8 mouse cellular contexts compared by ENCODE assay signal in genomic region chr8:85456536-85456935, GRCm38 (mm10). TPM values are rescaled to one million over a fixed set of nuclear protein-coding genes. Genes with fewer than 3 reads are reported as not detected.
DNase-seq lines count a peak whose midpoint lies in the region; ATAC-seq and TF ChIP-seq lines count a peak whose summit lies in the region.
"Had no signal": no experiment of that assay in that cellular context is flagged by ENCODE, and none has a peak within 500 bp of the region (broad histone marks: within the 10 kb centered on the region; RNA-seq: fewer than 3 reads in every experiment).

No protein-coding gene starts in this region.

- H3K36me3 ChIP-seq in lung, embryonic 14.5 days (ENCODE audit: insufficient read depth): no peaks in the 10 kb centered on the region
- H3K36me3 ChIP-seq: liver, embryonic 15.5 days had no signal

- no peaks in the 10 kb centered on the region for H3K9me3 ChIP-seq in lung, embryonic 14.5 days (ENCODE audit: low read depth, low read length)
- H3K9me3 ChIP-seq: liver, embryonic 15.5 days had no signal

- 5% methylated on average over 14 of the region's 14 CpGs for WGBS in lung, embryonic 14.5 days

- H3K4me1 ChIP-seq in lung, embryonic 14.5 days (ENCODE audit: insufficient read depth): no peaks in the 10 kb centered on the region

- H3K9ac ChIP-seq in lung, embryonic 14.5 days: no peak overlapping the region
- H3K9ac ChIP-seq: liver, embryonic 15.5 days had no signal

- H3K4me3 ChIP-seq in lung, embryonic 14.5 days (ENCODE audit: low read depth, low read length): no peak overlapping the region
- H3K4me3 ChIP-seq: liver, embryonic 15.5 days had no signal

- DNase-seq in Muller cell, postnatal 12 days (ENCODE audit: inconsistent ontology term): peak; percentile 56
- peak; percentile 75 to 86 for DNase-seq in cerebellum, postnatal 14 days
- peak; percentile 75 for DNase-seq in gastrocnemius, postnatal 14 days
- DNase-seq in kidney, postnatal 14 days: peak; percentile 71
- peak; percentile 97 for DNase-seq in lung, embryonic 14.5 days
- DNase-seq in right cerebral cortex, adult 2 months (ENCODE audit: low spot score in 2 of 2): peak; percentile 70

- intact Hi-C loops in gastrocnemius, postnatal 14 days (cut with DNase I; ENCODE audit: low total_unique reads): no loop called here

- TF ChIP-seq CTCF in lung, embryonic 14.5 days (IDR thresholded peaks at IDR 0.05; ENCODE audit: low read depth): peak; percentile 85

- H3K4me2 ChIP-seq in lung, embryonic 14.5 days: no peak overlapping the region
- H3K4me2 ChIP-seq: liver, embryonic 15.5 days had no signal

- H3K27me3 ChIP-seq in lung, embryonic 14.5 days (ENCODE audit: insufficient read depth, low read length): no peaks in the 10 kb centered on the region
- H3K27me3 ChIP-seq: liver, embryonic 15.5 days had no signal

- peak; percentile 53 for ATAC-seq in CD4-positive, CD25-positive, alpha-beta regulatory T cell, adult 4 months
- ATAC-seq in lung, embryonic 14.5 days (ENCODE audit: insufficient read depth): peak; percentile 60; the same call in 1 of the 2 replicates

- H3K27ac ChIP-seq in lung, embryonic 14.5 days (ENCODE audit: low read depth): no peak overlapping the region
- H3K27ac ChIP-seq: liver, embryonic 15.5 days had no signal

RNA-seq across cellular contexts. Expression of gene 4921524J17Rik, which starts 23.9 kb away (rescaled TPM):
- polyA plus RNA-seq in CD4-positive, CD25-positive, alpha-beta regulatory T cell, adult 4 months (2017; shearing (Covaris generic)): 10 to 100 TPM; 68.1 to 74.0 TPM
- total RNA-seq in gastrocnemius, postnatal 14 days (2021): 10 to 100 TPM; 12.5 to 12.8 TPM
- 35.0 and 40.0 TPM in 2 replicates for polyA plus RNA-seq in lung, embryonic 14.5 days (2014; fragmentation: Nextera tagmentation; extraction: Ambion mirVana)

RNA-seq across cellular contexts. Expression of gene Gpt2, which starts 35.8 kb away (rescaled TPM):
- under 1 TPM; 0.12 to 0.54 TPM for polyA plus RNA-seq in CD4-positive, CD25-positive, alpha-beta regulatory T cell, adult 4 months (2017; shearing (Covaris generic))
- total RNA-seq in gastrocnemius, postnatal 14 days (2021): 100 to 1,000 TPM in 1 of 2 experiments, 10 to 100 TPM in 1; 74.7 to 129 TPM
- 22.4 and 24.5 TPM in 2 replicates for polyA plus RNA-seq in lung, embryonic 14.5 days (2014; fragmentation: Nextera tagmentation; extraction: Ambion mirVana)

Comparison
In these comparisons a context has a peak if more than half of its experiments do, and no peak if none do; other contexts are left out.
1. RNA of gene Gpt2, which starts 35.8 kb away (polyA plus RNA-seq): 22.4 to 24.5 TPM in lung, embryonic 14.5 days; 0.12 to 0.54 TPM in CD4-positive, CD25-positive, alpha-beta regulatory T cell, adult 4 months; every median in the first group is over 10 times any median in the second.
2. Peak in every context shown above with its lines, with median percentiles within 50 percentile points of each other: DNase-seq.